10 mouse cellular contexts compared by ENCODE assay signal in the genomic region with DNA sequence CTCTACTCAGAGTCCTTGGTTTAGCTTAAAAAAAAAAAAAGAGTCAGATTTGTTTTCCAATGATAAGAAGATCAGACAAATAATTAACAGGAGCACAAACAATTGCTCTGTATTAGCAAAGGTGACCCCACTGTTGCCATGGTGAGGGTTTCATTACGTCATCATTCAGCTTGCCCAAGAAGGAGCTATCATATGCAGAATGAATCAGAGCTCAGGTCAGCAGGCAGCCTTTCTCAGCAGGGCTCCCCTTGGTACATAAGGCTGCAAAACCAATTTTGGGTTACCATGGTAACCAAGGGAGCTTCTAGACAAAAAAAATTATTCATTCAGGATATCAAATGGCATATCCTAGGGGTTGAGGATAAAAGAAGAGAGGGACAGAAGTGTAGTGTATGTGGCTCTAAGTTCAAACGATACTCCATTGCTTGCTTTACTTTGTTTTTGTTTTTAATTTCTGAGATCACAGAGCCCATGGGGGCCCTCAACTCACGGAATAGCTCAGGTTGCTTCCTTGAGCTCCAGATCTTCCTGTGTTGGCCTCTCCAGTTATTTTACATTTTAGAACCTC. TPM values are rescaled to one million over a fixed set of nuclear protein-coding genes. Genes with fewer than 3 reads are reported as not detected.
DNase-seq lines count a peak whose midpoint lies in the region; ATAC-seq lines count a peak whose summit lies in the region.
"Had no signal": no experiment of that assay in that cellular context is flagged by ENCODE, and none has a peak within 500 bp of the region (broad histone marks: within the 10 kb centered on the region; RNA-seq: fewer than 3 reads in every experiment).

No protein-coding gene starts in this region.

- H3K9ac ChIP-seq in hindbrain, embryonic 16.5 days (ENCODE audit: low read depth, low read length): no peak overlapping the region
- H3K9ac ChIP-seq in stomach, embryonic 15.5 days: no peak overlapping the region
- H3K9ac ChIP-seq: embryonic facial prominence, embryonic 12.5 days; limb, embryonic 13.5 days had no signal

- H3K9me3 ChIP-seq in hindbrain, embryonic 16.5 days (ENCODE audit: control insufficient read depth, low read length): 0 out of 2 replicates have a peak, but pooled peaks cover 3% of the 10 kb centered on the region
- H3K9me3 ChIP-seq in stomach, embryonic 15.5 days: no peaks in the 10 kb centered on the region
- H3K9me3 ChIP-seq: embryonic facial prominence, embryonic 12.5 days; limb, embryonic 13.5 days had no signal

- no peaks in the 10 kb centered on the region for H3K36me3 ChIP-seq in hindbrain, embryonic 16.5 days (ENCODE audit: control insufficient read depth, insufficient read depth, low read length)
- no peaks in the 10 kb centered on the region for H3K36me3 ChIP-seq in stomach, embryonic 15.5 days
- H3K36me3 ChIP-seq: embryonic facial prominence, embryonic 12.5 days; limb, embryonic 13.5 days had no signal

- DNase-seq in frontal cortex, postnatal 10 days (ENCODE audit: low spot score in 2 of 2): no peak
- peak; percentile 46 for DNase-seq in adrenal gland, postnatal 10 days
- DNase-seq in kidney, postnatal 14 days: no peak
- DNase-seq: heart, postnatal 36 days had no signal

- peak; percentile 55 for ATAC-seq in frontal cortex, adult (ENCODE audit: low TSS enrichment)
- peak; percentile 64; the same call in 1 of the 2 replicates for ATAC-seq in hindbrain, embryonic 16.5 days
- peak; percentile 39; the same call in 1 of the 2 replicates for ATAC-seq in stomach, embryonic 15.5 days (ENCODE audit: insufficient read depth, low FRiP score, low read depth)
- ATAC-seq in monocyte, adult 5-6 weeks (replicated peaks; ENCODE audit: insufficient number of reproducible peaks, low FRiP score, low TSS enrichment, poor library complexity, severe bottlenecking): no peak

- H3K4me1 ChIP-seq in hindbrain, embryonic 16.5 days (ENCODE audit: control insufficient read depth, insufficient read depth, low read depth, low read length): no peaks in the 10 kb centered on the region
- H3K4me1 ChIP-seq in stomach, embryonic 15.5 days: no peaks in the 10 kb centered on the region

- no peak overlapping the region for H3K4me3 ChIP-seq in hindbrain, embryonic 16.5 days (ENCODE audit: low read length)
- H3K4me3 ChIP-seq in stomach, embryonic 15.5 days (replicated peaks): no peak overlapping the region
- H3K4me3 ChIP-seq: embryonic facial prominence, embryonic 12.5 days; limb, embryonic 13.5 days had no signal

- 19% methylated on average over 3 of the region's 3 CpGs for WGBS in hindbrain, embryonic 16.5 days
- WGBS in stomach, embryonic 15.5 days: 70% methylated on average over 3 of the region's 3 CpGs

- H3K27me3 ChIP-seq in hindbrain, embryonic 16.5 days (replicated peaks; ENCODE audit: control insufficient read depth, insufficient read depth, low read length): no peaks in the 10 kb centered on the region
- no peaks in the 10 kb centered on the region for H3K27me3 ChIP-seq in stomach, embryonic 15.5 days (replicated peaks)
- H3K27me3 ChIP-seq: embryonic facial prominence, embryonic 12.5 days; limb, embryonic 13.5 days had no signal

- H3K4me2 ChIP-seq in hindbrain, embryonic 16.5 days (ENCODE audit: low read length): no peak overlapping the region
- no peak overlapping the region for H3K4me2 ChIP-seq in stomach, embryonic 15.5 days
- H3K4me2 ChIP-seq: embryonic facial prominence, embryonic 12.5 days; limb, embryonic 13.5 days had no signal

- H3K27ac ChIP-seq in hindbrain, embryonic 16.5 days (ENCODE audit: low read depth, low read length): no peak overlapping the region
- no peak overlapping the region for H3K27ac ChIP-seq in stomach, embryonic 15.5 days
- H3K27ac ChIP-seq: embryonic facial prominence, embryonic 12.5 days; limb, embryonic 13.5 days had no signal

RNA-seq across cellular contexts. Expression of gene Stag1, which starts 2.2 kb away (rescaled TPM):
- 10 to 100 TPM; 41.4 to 47.9 TPM for total RNA-seq in adrenal gland, postnatal 10 days (2021)
- polyA plus RNA-seq in hindbrain, embryonic 16.5 days (2015; fragmentation: Nextera tagmentation; extraction: Ambion mirVana): 21.9 and 23.4 TPM in 2 replicates
- 40.9 and 42.6 TPM in 2 replicates for polyA plus RNA-seq in stomach, embryonic 15.5 days (2015; fragmentation: Nextera tagmentation; extraction: Ambion mirVana)
- total RNA-seq in monocyte, adult 5-6 weeks (2017): 88.0 to 131 TPM (median 96.2 TPM) in 3 replicates

RNA-seq across cellular contexts. Expression of gene Slc35g2, which starts 29.0 kb away (rescaled TPM):
- 1 to 10 TPM; 5.9 to 7.6 TPM for total RNA-seq in adrenal gland, postnatal 10 days (2021)
- 24.3 and 33.0 TPM in 2 replicates for polyA plus RNA-seq in hindbrain, embryonic 16.5 days (2015; fragmentation: Nextera tagmentation; extraction: Ambion mirVana)
- 6.2 and 7.5 TPM in 2 replicates for polyA plus RNA-seq in stomach, embryonic 15.5 days (2015; fragmentation: Nextera tagmentation; extraction: Ambion mirVana)
- total RNA-seq in monocyte, adult 5-6 weeks (2017): not detected in 3 replicates

RNA-seq across cellular contexts. Expression of gene Nck1, which starts 53.9 kb away (rescaled TPM):
- total RNA-seq in adrenal gland, postnatal 10 days (2021): 10 to 100 TPM; 52.4 to 57.3 TPM
- 60.3 and 61.6 TPM in 2 replicates for polyA plus RNA-seq in hindbrain, embryonic 16.5 days (2015; fragmentation: Nextera tagmentation; extraction: Ambion mirVana)
- 62.2 and 63.7 TPM in 2 replicates for polyA plus RNA-seq in stomach, embryonic 15.5 days (2015; fragmentation: Nextera tagmentation; extraction: Ambion mirVana)
- total RNA-seq in monocyte, adult 5-6 weeks (2017): 73.1 to 81.8 TPM (median 81.6 TPM) in 3 replicates
